Mouse (Mus musculus): Measurements from ENCODE around the gene 2700081O15Rik.

GRCm38 (mm10) chr19:7425398-7425775 is 8.0 kb downstream of the 2700081O15Rik start:
- TF ChIP-seq MYOG (IDR thresholded peaks at IDR 0.05; ENCODE audit: control insufficient read depth, extremely low read depth, insufficient read length) (no peak), MYOD1 (IDR thresholded peaks at IDR 0.05; ENCODE audit: control insufficient read depth, insufficient read length, low read depth) (no peak), CTCF (IDR thresholded peaks at IDR 0.05; ENCODE audit: control insufficient read depth, insufficient read depth, insufficient read length) (no peak), MAX (IDR thresholded peaks at IDR 0.05) (no peak)
